Mouse (Mus musculus): ENCODE measurements around the gene Cpt1c.

DNA sequence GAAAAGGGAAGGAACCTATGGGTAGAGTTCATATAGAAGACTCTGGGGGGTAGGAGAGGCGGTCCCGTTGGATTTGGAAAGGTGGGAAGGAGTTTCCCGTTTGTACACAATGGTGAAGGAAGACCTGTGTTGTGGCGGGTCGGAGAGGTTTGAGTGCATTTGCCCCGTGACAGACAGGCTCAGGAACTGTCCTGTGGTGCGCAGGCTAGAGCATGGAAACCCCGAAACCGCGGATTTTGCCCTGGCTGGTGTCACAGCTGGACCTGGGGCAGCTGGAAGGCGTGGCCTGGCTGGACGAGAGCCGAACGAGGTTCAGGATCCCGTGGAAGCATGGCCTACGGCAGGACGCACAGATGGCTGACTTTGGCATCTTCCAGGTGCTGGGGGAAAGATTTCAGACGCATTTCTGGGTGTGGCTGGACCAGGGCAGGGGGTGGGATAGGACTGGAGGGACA lies 23.9 kb upstream of the Cpt1c start, which contains the start of gene Bcl2l12:
- TF ChIP-seq POLR2A (IDR thresholded peaks at IDR 0.05; ENCODE audit: low read depth, low read length), result no peak
- TF ChIP-seq CTCF (IDR thresholded peaks at IDR 0.05; ENCODE audit: extremely low read depth, insufficient read length, insufficient replicate concordance, low read depth, low read length), result no peak
